Mouse (Mus musculus) heart, postnatal 0 days (tissue): ENCODE measurements around the gene Scp2d1. TPM values are rescaled to one million over a fixed set of nuclear protein-coding genes. Genes with fewer than 3 reads are reported as not detected.

Experiments
- ATAC-seq: fragments of 200-750 bp; cut with Nextera tagmentation; 2 replicates; pipeline ENCODE4 v1.8.0; 2017; ENCODE audit warnings: low read depth, moderate number of reproducible peaks, moderate library complexity; ENCODE audit not compliant: insufficient read depth
- DNase-seq: peaks from one replicate; pipeline ENCODE4 v3.0.0-alpha.2; 2016; ENCODE audit warnings: low spot score
- H3K27ac ChIP-seq: fragments of 300-500 bp; sonication (generic); 2 replicates; pipeline ENCODE4 v1.5.1; 2014; ENCODE audit warnings: low read depth, mild to moderate bottlenecking
- H3K27me3 ChIP-seq: fragments of 300-500 bp; sonication (generic); 2 replicates; pipeline ENCODE4 v1.6.1; 2014; ENCODE audit warnings: low read length, mixed read lengths; ENCODE audit not compliant: control insufficient read depth, insufficient read depth
- H3K36me3 ChIP-seq: fragments of 300-500 bp; sonication (generic); replicated peaks from 2 replicates; pipeline ENCODE4 v1.6.1; 2014; ENCODE audit warnings: low read length, mixed read lengths; ENCODE audit not compliant: control insufficient read depth, insufficient read depth
- H3K4me1 ChIP-seq: fragments of 300-500 bp; sonication (generic); 2 replicates; pipeline ENCODE4 v1.6.1; 2014; ENCODE audit warnings: antibody characterized with exemption; ENCODE audit not compliant: control insufficient read depth, insufficient read depth
- H3K4me2 ChIP-seq: fragments of 300-500 bp; sonication (generic); 2 replicates; pipeline ENCODE4 v1.6.1; 2014; ENCODE audit warnings: low read depth, mild to moderate bottlenecking, low read length, moderate library complexity
- H3K4me3 ChIP-seq: fragments of 300-500 bp; sonication (generic); 2 replicates; pipeline ENCODE4 v1.5.1; 2014; ENCODE audit warnings: low read depth, low read length
- H3K9ac ChIP-seq: fragments of 300-500 bp; sonication (generic); replicated peaks from 2 replicates; pipeline ENCODE4 v1.6.1; 2014; ENCODE audit warnings: low read depth, low read length, mixed read lengths
- H3K9me3 ChIP-seq: fragments of 300-500 bp; sonication (generic); replicated peaks from 2 replicates; pipeline ENCODE4 v1.6.1; 2016; ENCODE audit warnings: low read length; ENCODE audit not compliant: control insufficient read depth
- CTCF ChIP-seq: IDR thresholded peaks from 2 replicates; pipeline ENCODE4 v1.5.1; 2016; ENCODE audit warnings: antibody characterized with exemption, control low read depth, low read depth
- EP300 ChIP-seq: IDR thresholded peaks from 2 replicates; pipeline ENCODE4 v1.6.1; 2016; ENCODE audit warnings: antibody characterized with exemption, low read depth
- WGBS: fragments of 180-500 bp; shearing (Covaris S2); extraction: QIAGEN DNeasy Blood & Tissue Kit; methylation state at CpG from one replicate; pipeline ENCODE4 v1.1.7; 2014; 5-methylcytosine and 5-hydroxymethylcytosine counted together
- polyA plus RNA-seq: library from polyadenylated mRNA; unstranded; fragments of >200 nt; fragmentation: Nextera tagmentation; extraction: Ambion mirVana; gene quantifications from 2 replicates; pipeline ENCODE4 v1.2.1, GENCODE M21; 2015
- total RNA-seq: library from RNA; depleted of rRNA; stranded (reverse); fragments of >200 nt; gene quantifications from 2 replicates; pipeline ENCODE4 v1.2.3, GENCODE M21; 2014; ENCODE audit warnings: low replicate concordance

Scp2d1 gene
- total and polyA plus RNA-seq, 2 experiments from 2014 or later = not detected

DNA sequence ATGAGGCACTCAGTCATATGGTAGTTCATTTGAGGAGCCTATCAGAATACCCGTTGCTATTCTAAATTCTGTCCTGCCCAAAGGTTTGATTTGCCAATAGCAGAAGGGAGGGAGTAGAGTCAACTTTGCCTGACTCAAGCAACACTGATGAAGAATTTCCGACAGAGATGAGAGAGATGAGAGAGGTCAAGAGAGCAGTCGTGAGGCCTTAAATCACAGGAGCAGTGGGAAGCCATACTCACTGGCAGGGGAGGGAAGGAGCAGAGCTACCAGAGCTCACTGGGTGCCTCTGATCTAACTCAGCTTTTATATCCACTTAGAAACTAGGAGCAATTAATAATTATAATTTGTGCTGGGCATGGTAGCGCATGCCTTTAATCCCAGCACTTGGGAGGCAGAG lies 41.0 kb upstream of the Scp2d1 start:
- Histone ChIP-seq H3K4me3 (no peak overlapping the region), H3K9me3 (no peaks in the 10 kb centered on the region), H3K4me1 (no peaks in the 10 kb centered on the region), H3K4me2 (no peak overlapping the region), H3K27ac (no peak overlapping the region), H3K27me3 (no peaks in the 10 kb centered on the region), H3K36me3 (no peaks in the 10 kb centered on the region), H3K9ac (no peak overlapping the region)
- TF ChIP-seq EP300 (no peak), CTCF (no peak)
- no peak for ATAC-seq
- DNase-seq = no peak
- WGBS = 55% methylated on average over 4 of the region's 4 CpGs

- DNase-seq (no peak), ATAC-seq (no peak)
- Histone ChIP-seq H3K9ac (no peak overlapping the region), H3K9me3 (no peaks in the 10 kb centered on the region), H3K4me2 (no peak overlapping the region), H3K4me1 (no peaks in the 10 kb centered on the region), H3K4me3 (no peak overlapping the region), H3K27me3 (no peaks in the 10 kb centered on the region), H3K36me3 (no peaks in the 10 kb centered on the region), H3K27ac (no peak overlapping the region)
- WGBS = 80% methylated on average over 1 of the region's 1 CpGs
- TF ChIP-seq EP300 (no peak), CTCF (no peak)
Measured at GRCm38 (mm10) chr2:144783190-144783589, 40.3 kb upstream of the Scp2d1 start.

DNA sequence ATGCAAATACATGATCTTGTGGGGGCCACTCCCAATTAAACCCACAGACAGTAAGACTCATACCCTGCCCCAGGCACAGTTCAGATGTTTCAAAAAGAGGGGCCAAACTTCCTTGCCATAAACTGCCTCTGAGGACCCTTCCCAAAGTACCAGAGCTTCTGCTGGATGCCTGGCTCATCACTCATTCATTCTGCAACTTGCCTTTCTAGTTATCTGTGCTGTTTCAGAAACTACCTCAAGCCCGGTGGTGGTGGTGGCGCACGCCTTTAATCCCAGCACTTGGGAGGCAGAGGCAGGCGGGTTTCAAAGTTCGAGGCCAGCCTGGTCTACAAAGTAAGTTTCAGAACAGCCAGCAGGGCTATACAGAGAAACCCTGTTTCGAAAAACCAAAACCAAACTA lies 39.6 kb upstream of the Scp2d1 start:
- Histone ChIP-seq H3K4me3 (no peak overlapping the region), H3K27ac (no peak overlapping the region), H3K27me3 (no peaks in the 10 kb centered on the region), H3K36me3 (no peaks in the 10 kb centered on the region), H3K4me1 (no peaks in the 10 kb centered on the region), H3K9ac (no peak overlapping the region), H3K4me2 (no peak overlapping the region), H3K9me3 (no peaks in the 10 kb centered on the region)
- no peak for ATAC-seq
- DNase-seq = no peak
- WGBS = 88% methylated on average over 6 of the region's 6 CpGs
- TF ChIP-seq CTCF (no peak), EP300 (no peak)

- WGBS = 70% methylated on average over 14 of the region's 14 CpGs
- H3K4me1 ChIP-seq = no peaks in the 10 kb centered on the region
- no peak for DNase-seq
Measured at GRCm38 (mm10) chr2:144791671-144792294, 31.7 kb upstream of the Scp2d1 start.

GRCm38 (mm10) chr2:144797515-144797914 lies 25.9 kb upstream of the Scp2d1 start:
- Histone ChIP-seq H3K4me2 (no peak overlapping the region), H3K9ac (no peak overlapping the region), H3K9me3 (no peaks in the 10 kb centered on the region), H3K27ac (no peak overlapping the region), H3K36me3 (no peaks in the 10 kb centered on the region), H3K4me1 (no peaks in the 10 kb centered on the region), H3K27me3 (no peaks in the 10 kb centered on the region), H3K4me3 (no peak overlapping the region)
- TF ChIP-seq CTCF (no peak), EP300 (no peak)
- WGBS = 30% methylated on average over 8 of the region's 8 CpGs
- DNase-seq = no peak
- ATAC-seq = no peak

More at GRCm38 (mm10) chr2:144791671-144792294, 31.7 kb upstream of the Scp2d1 start:
- TF ChIP-seq EP300 (no peak), CTCF (no peak)
- Histone ChIP-seq H3K9me3 (no peaks in the 10 kb centered on the region), H3K9ac (no peak overlapping the region), H3K27me3 (no peaks in the 10 kb centered on the region), H3K27ac (no peak overlapping the region), H3K4me3 (no peak overlapping the region), H3K36me3 (no peaks in the 10 kb centered on the region), H3K4me2 (no peak overlapping the region)
- no peak for ATAC-seq
